Mouse (Mus musculus) megakaryocyte-erythroid progenitor cell, adult 5-6 weeks (primary cell): ENCODE results near the gene Rnf151. TPM values are rescaled to one million over a fixed set of nuclear protein-coding genes. Genes with fewer than 3 reads are reported as not detected.
"Not testable (repeated sequence)": the region's sequence is repeated elsewhere in the genome, so short reads cannot be mapped to it uniquely, and the experiment has no call there.

Source experiments
- ATAC-seq: replicated peaks from 2 replicates; pipeline ENCODE4 v1.8.0; 2016; ENCODE audit warnings: mild to moderate bottlenecking, inconsistent platforms; ENCODE audit not compliant: severe bottlenecking, poor library complexity, low FRiP score, low TSS enrichment
- total RNA-seq, 2 experiments: library from RNA; stranded (forward) in 1 of 2; stranded (reverse) in 1 of 2; fragments of 200-1000, 215-1000 nt in 1 of 2; fragments of >200 nt in 1 of 2; fragmentation: Nextera tagmentation in 1 of 2; gene quantifications; 2 replicates each; pipeline ENCODE4 v1.2.3; 2014 to 2017

Rnf151 gene
- total RNA-seq, 2 experiments from 2014 or later: not detected

DNA sequence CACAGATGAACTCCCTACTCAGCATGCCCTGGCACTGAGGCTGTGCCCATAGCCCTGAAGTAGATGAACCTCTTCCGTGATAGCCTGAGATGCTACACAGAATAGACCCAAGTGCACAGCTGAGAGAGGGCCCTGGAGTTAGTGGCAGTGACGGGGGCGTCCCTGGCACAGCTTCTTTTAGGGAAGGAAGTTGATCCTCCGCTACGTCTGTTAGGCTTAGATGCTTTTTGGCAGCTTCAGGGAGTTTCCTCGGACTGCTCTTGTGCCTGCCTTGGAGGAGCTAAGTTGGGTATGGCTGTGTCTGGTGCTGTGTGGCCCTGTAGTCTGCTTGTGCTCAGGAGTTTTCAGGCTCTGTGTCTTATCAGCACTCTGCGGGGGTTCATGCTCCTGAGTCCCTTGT, 43.6 kb downstream of the Rnf151 start:
- ATAC-seq: no peak

GRCm38 (mm10) chr17:24672141-24672540, 45.7 kb downstream of the Rnf151 start:
- no peak for ATAC-seq

- ATAC-seq: no peak
These were observed 46.5 kb downstream of the Rnf151 start for GRCm38 (mm10) chr17:24671346-24671745.

GRCm38 (mm10) chr17:24670246-24670844, 47.5 kb downstream of the Rnf151 start:
- no peak for ATAC-seq

DNA sequence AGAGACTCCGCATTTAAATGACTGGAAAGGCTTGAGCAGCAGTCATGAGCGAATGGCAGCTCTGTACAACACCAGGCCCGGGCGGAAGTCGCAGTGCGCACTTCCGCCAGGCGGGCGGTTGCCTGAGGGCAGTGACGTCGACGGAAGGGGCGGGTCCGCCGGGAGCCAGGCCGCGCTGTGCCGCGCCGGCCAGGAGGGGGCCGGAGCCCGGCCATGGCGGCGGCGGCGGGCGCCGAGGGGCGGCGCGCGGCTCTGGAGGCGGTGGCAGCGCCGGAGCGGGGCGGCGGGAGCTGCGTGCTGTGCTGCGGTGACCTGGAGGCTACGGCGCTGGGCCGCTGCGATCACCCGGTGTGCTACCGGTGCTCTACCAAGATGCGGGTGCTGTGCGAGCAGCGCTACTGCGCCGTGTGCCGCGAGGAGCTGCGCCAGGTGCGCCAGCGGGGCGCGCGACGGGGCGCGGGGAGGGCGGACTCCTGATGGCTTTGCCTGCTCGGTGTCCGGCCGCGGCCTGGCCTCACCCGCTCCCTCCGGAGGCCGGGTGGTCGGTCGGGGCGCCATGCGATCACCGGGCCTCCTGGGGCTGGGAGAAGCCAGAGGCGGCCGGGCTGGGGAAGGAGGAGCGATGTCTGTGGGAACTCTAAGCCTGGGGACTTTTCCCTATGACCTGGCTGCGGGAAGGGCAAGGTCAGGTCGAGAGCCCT, 48.2 kb downstream of the Rnf151 start, which contains the start of gene Zfp598:
Zfp598 (plus strand) TSS at position 143 of the 701 bp plus-strand sequence.
- peak; percentile 91 for ATAC-seq

- ATAC-seq: not testable (repeated sequence)
These were observed 48.7 kb downstream of the Rnf151 start for GRCm38 (mm10) chr17:24669214-24669544.

DNA sequence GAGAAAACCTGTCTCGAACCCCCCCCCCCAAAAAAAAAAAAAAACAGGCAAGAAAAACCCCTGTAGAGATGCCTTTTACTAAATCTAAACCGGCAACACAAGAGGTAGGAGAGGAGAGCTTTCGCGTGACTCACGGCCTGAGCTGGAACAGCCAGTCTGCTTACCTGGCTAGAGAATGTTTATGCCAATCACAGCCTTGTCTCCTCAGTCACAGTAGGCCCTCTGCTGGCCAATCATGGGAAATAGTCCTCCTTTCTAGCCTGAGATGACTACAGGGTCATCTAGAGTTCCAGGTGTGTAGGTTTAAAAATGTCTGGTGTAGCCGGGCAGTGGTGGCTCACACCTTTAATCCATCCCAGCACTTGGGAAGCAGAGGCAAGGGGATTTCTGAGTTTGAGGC, 50.4 kb downstream of the Rnf151 start:
- peak; percentile 50; the same call in 1 of the 2 replicates for ATAC-seq

DNA sequence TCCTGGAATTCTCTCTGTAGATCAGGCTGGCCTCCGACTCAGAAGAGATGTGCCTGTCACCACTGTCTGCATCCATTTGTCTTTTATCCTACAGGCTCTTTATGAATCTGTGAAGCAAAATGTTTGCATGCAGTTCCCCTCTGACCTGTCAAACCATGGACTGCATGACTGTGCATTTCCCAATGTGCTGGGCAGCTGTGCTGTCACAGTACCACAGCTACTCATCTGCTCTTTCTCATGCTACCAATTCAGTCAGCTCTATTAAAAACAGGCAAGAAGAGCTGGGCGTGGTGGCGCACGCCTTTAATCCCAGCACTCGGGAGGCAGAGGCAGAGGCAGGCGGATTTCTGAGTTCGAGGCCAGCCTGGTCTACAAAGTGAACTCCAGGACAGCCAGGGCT, 50.9 kb downstream of the Rnf151 start:
- ATAC-seq: not testable (repeated sequence)

Other genes starting within 250 kb of the Rnf151 start
Only the 30 nearest of the 33 such genes appear.
- 35.8 and 38.7 TPM in 2 replicates for gene Mlst8, start 239.0 kb downstream of the Rnf151 start, total RNA-seq (2014; fragmentation: Nextera tagmentation)
- 17.2 and 36.1 TPM in 2 replicates for gene Mlst8, start 239.0 kb downstream of the Rnf151 start, total RNA-seq (2017)
- gene Caskin1, start 229.5 kb downstream of the Rnf151 start, total RNA-seq (2014; fragmentation: Nextera tagmentation): not detected in 2 replicates
- gene Caskin1, start 229.5 kb downstream of the Rnf151 start, total RNA-seq (2017): not detected in 2 replicates
- 111 and 143 TPM in 2 replicates for gene Traf7, start 190.1 kb downstream of the Rnf151 start, total RNA-seq (2014; fragmentation: Nextera tagmentation)
- gene Traf7, start 190.1 kb downstream of the Rnf151 start, total RNA-seq (2017): 66.3 and 84.8 TPM in 2 replicates
- gene Rab26, start 183.9 kb downstream of the Rnf151 start, total RNA-seq (2014; fragmentation: Nextera tagmentation): not detected in 2 replicates
- gene Rab26, start 183.9 kb downstream of the Rnf151 start, total RNA-seq (2017): 1.3 TPM in 1 of 2 replicates, not detected in the other
- 17.2 and 20.5 TPM in 2 replicates for gene Pkd1, start 168.2 kb downstream of the Rnf151 start, total RNA-seq (2014; fragmentation: Nextera tagmentation)
- 4.6 and 5.4 TPM in 2 replicates for gene Pkd1, start 168.2 kb downstream of the Rnf151 start, total RNA-seq (2017)
- 70.8 and 101 TPM in 2 replicates for gene Tsc2, start 85.4 kb downstream of the Rnf151 start, total RNA-seq (2014; fragmentation: Nextera tagmentation)
- 39.0 and 44.3 TPM in 2 replicates for gene Tsc2, start 85.4 kb downstream of the Rnf151 start, total RNA-seq (2017)
- 7.8 and 14.1 TPM in 2 replicates for gene Nthl1, start 85.4 kb downstream of the Rnf151 start, total RNA-seq (2014; fragmentation: Nextera tagmentation)
- 4.6 and 12.9 TPM in 2 replicates for gene Nthl1, start 85.4 kb downstream of the Rnf151 start, total RNA-seq (2017)
- gene Slc9a3r2, start 67.7 kb downstream of the Rnf151 start, total RNA-seq (2014; fragmentation: Nextera tagmentation): 1.0 TPM in 1 of 2 replicates, not detected in the other
- 0.38 and 1.6 TPM in 2 replicates for gene Slc9a3r2, start 67.7 kb downstream of the Rnf151 start, total RNA-seq (2017)
- 2.0 TPM in 1 of 2 replicates, not detected in the other for gene Npw, start 59.6 kb downstream of the Rnf151 start, total RNA-seq (2014; fragmentation: Nextera tagmentation)
- gene Npw, start 59.6 kb downstream of the Rnf151 start, total RNA-seq (2017): not detected in 2 replicates
- 44.9 and 65.2 TPM in 2 replicates for gene Zfp598, start 48.4 kb downstream of the Rnf151 start, total RNA-seq (2014; fragmentation: Nextera tagmentation)
- gene Zfp598, start 48.4 kb downstream of the Rnf151 start, total RNA-seq (2017): 24.7 and 32.1 TPM in 2 replicates
- not detected in 2 replicates for gene Syngr3, start 28.1 kb downstream of the Rnf151 start, total RNA-seq (2014; fragmentation: Nextera tagmentation)
- not detected in 2 replicates for gene Syngr3, start 28.1 kb downstream of the Rnf151 start, total RNA-seq (2017)
- 39.2 and 44.6 TPM in 2 replicates for gene Gfer, start 21.9 kb downstream of the Rnf151 start, total RNA-seq (2014; fragmentation: Nextera tagmentation)
- 67.2 and 87.0 TPM in 2 replicates for gene Gfer, start 21.9 kb downstream of the Rnf151 start, total RNA-seq (2017)
- gene Noxo1, start 21.8 kb downstream of the Rnf151 start, total RNA-seq (2014; fragmentation: Nextera tagmentation): 3.5 TPM in 1 of 2 replicates, not detected in the other
- gene Noxo1, start 21.8 kb downstream of the Rnf151 start, total RNA-seq (2017): 0.53 and 2.0 TPM in 2 replicates
- gene Tbl3, start 10.4 kb downstream of the Rnf151 start, total RNA-seq (2014; fragmentation: Nextera tagmentation): 58.4 and 91.1 TPM in 2 replicates
- gene Tbl3, start 10.4 kb downstream of the Rnf151 start, total RNA-seq (2017): 48.9 and 54.8 TPM in 2 replicates
- 6,242 and 6,563 TPM in 2 replicates for gene Rps2, start 53 bp upstream of the Rnf151 start, total RNA-seq (2014; fragmentation: Nextera tagmentation)
- gene Rps2, start 53 bp upstream of the Rnf151 start, total RNA-seq (2017): 1,324 and 2,144 TPM in 2 replicates
- 367 and 415 TPM in 2 replicates for gene Ndufb10, start 6.4 kb upstream of the Rnf151 start, total RNA-seq (2014; fragmentation: Nextera tagmentation)
- 283 and 299 TPM in 2 replicates for gene Ndufb10, start 6.4 kb upstream of the Rnf151 start, total RNA-seq (2017)
- gene Rpl3l, start 9.8 kb upstream of the Rnf151 start, total RNA-seq (2014; fragmentation: Nextera tagmentation): 0.76 TPM in 1 of 2 replicates, not detected in the other
- gene Rpl3l, start 9.8 kb upstream of the Rnf151 start, total RNA-seq (2017): 2.0 TPM in 1 of 2 replicates, not detected in the other
- gene Msrb1, start 18.6 kb upstream of the Rnf151 start, total RNA-seq (2014; fragmentation: Nextera tagmentation): 42.8 and 43.9 TPM in 2 replicates
- 34.6 and 54.0 TPM in 2 replicates for gene Msrb1, start 18.6 kb upstream of the Rnf151 start, total RNA-seq (2017)
- not detected in 2 replicates for gene Hs3st6, start 34.9 kb upstream of the Rnf151 start, total RNA-seq (2014; fragmentation: Nextera tagmentation)
- gene Hs3st6, start 34.9 kb upstream of the Rnf151 start, total RNA-seq (2017): not detected in 2 replicates
- gene Meiob, start 86.2 kb upstream of the Rnf151 start, total RNA-seq (2014; fragmentation: Nextera tagmentation): 1.4 and 1.5 TPM in 2 replicates
- gene Meiob, start 86.2 kb upstream of the Rnf151 start, total RNA-seq (2017): 0.95 and 1.4 TPM in 2 replicates
- gene Hagh, start 122.1 kb upstream of the Rnf151 start, total RNA-seq (2014; fragmentation: Nextera tagmentation): 43.2 and 68.2 TPM in 2 replicates
- 29.1 and 32.3 TPM in 2 replicates for gene Hagh, start 122.1 kb upstream of the Rnf151 start, total RNA-seq (2017)
- gene Fahd1, start 132.3 kb upstream of the Rnf151 start, total RNA-seq (2014; fragmentation: Nextera tagmentation): 20.1 and 35.1 TPM in 2 replicates
- gene Fahd1, start 132.3 kb upstream of the Rnf151 start, total RNA-seq (2017): 15.7 and 34.7 TPM in 2 replicates
- gene Igfals, start 147.9 kb upstream of the Rnf151 start, total RNA-seq (2014; fragmentation: Nextera tagmentation): not detected in 2 replicates
- not detected in 2 replicates for gene Igfals, start 147.9 kb upstream of the Rnf151 start, total RNA-seq (2017)
- gene Nubp2, start 168.3 kb upstream of the Rnf151 start, total RNA-seq (2014; fragmentation: Nextera tagmentation): 107 and 121 TPM in 2 replicates
- 35.5 and 97.0 TPM in 2 replicates for gene Nubp2, start 168.3 kb upstream of the Rnf151 start, total RNA-seq (2017)
- 24.6 and 29.3 TPM in 2 replicates for gene Spsb3, start 168.6 kb upstream of the Rnf151 start, total RNA-seq (2014; fragmentation: Nextera tagmentation)
- 11.8 and 12.2 TPM in 2 replicates for gene Spsb3, start 168.6 kb upstream of the Rnf151 start, total RNA-seq (2017)
- gene Eme2, start 177.0 kb upstream of the Rnf151 start, total RNA-seq (2014; fragmentation: Nextera tagmentation): 9.1 and 11.8 TPM in 2 replicates
- gene Eme2, start 177.0 kb upstream of the Rnf151 start, total RNA-seq (2017): 13.7 and 15.2 TPM in 2 replicates
- gene Mrps34, start 177.1 kb upstream of the Rnf151 start, total RNA-seq (2014; fragmentation: Nextera tagmentation): 63.9 and 78.3 TPM in 2 replicates
- 31.3 and 37.6 TPM in 2 replicates for gene Mrps34, start 177.1 kb upstream of the Rnf151 start, total RNA-seq (2017)
- gene Nme3, start 178.4 kb upstream of the Rnf151 start, total RNA-seq (2014; fragmentation: Nextera tagmentation): 54.4 and 85.5 TPM in 2 replicates
- gene Nme3, start 178.4 kb upstream of the Rnf151 start, total RNA-seq (2017): 40.5 and 46.3 TPM in 2 replicates
- gene Mapk8ip3, start 218.9 kb upstream of the Rnf151 start, total RNA-seq (2014; fragmentation: Nextera tagmentation): 104 and 107 TPM in 2 replicates
- 27.0 and 35.3 TPM in 2 replicates for gene Mapk8ip3, start 218.9 kb upstream of the Rnf151 start, total RNA-seq (2017)
- gene Jpt2, start 242.6 kb upstream of the Rnf151 start, total RNA-seq (2014; fragmentation: Nextera tagmentation): 74.2 and 79.1 TPM in 2 replicates
- 77.8 and 78.2 TPM in 2 replicates for gene Jpt2, start 242.6 kb upstream of the Rnf151 start, total RNA-seq (2017)